Mouse (Mus musculus) thymus, adult 2 months (tissue): ENCODE results near the gene Ctps.

Source experiments
- CTCF ChIP-seq: fragments of 200-500 bp; IDR thresholded peaks from 2 replicates; pipeline ENCODE4 v1.5.1; 2012; ENCODE audit warnings: mild to moderate bottlenecking, control low read depth, low read length, moderate library complexity, borderline replicate concordance; ENCODE audit not compliant: control insufficient read depth, poor library complexity, insufficient read depth; ENCODE audit errors: extremely low read depth
- POLR2A ChIP-seq: fragments of 200-500 bp; IDR thresholded peaks from 2 replicates; pipeline ENCODE4 v1.6.1; 2012; ENCODE audit warnings: mild to moderate bottlenecking, low read length, control low read depth, moderate library complexity; ENCODE audit not compliant: control insufficient read depth, poor library complexity, insufficient read depth; ENCODE audit errors: extremely low read depth

GRCm38 (mm10) chr4:120589815-120590422 lies 19.8 kb upstream of the Ctps start:
- TF ChIP-seq CTCF (peak; percentile 59; the same call in 1 of the 2 replicates), POLR2A (no peak)
